Mouse (Mus musculus): Measurements from ENCODE around the gene Atp5s.

The Atp5s gene

DNA sequence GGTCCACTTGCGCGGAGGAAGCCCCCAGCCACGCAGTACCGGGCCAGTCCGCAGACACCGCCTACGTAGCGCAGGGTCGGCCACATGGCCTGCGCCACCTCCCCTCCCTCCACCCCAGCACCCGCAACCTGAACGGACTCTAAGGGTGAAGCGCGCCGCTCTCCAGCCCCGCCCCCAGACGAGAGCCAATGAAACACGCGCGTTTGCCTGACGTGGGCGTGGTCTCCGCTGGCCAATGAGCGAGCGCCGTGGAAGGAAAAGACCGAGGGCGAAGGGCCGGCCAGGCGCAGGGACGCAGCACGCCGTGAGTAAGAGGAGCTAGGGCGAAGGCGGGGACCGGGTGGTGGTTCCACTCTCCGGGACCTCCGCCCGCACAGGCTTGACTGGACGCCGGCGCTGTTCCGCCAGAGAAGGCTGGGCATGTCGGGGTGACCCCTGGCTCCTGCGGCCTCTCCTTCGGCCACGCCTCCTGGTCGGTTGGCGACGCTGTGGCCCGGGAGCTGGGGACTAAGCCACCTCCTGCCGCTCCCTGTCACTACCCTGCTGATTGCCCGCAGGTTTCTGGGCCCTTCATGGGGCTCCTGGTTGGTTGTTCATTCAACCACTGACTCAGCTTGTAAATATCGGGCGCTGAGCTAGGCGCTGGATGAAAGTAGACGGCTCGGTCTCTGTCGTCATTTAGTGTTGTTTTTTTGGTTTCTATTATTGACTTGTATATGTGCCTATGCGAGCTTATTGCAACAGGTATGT is at the start of gene Atp5s, which contains the start of gene L2hgdh:
Gene Atp5s, plus strand, starts transcription at position 240 of the 750 bp plus-strand sequence.
Gene L2hgdh, minus strand, starts transcription at position 163 of the 750 bp plus-strand sequence.
- peak; percentile 98 for DNase-seq

DNA sequence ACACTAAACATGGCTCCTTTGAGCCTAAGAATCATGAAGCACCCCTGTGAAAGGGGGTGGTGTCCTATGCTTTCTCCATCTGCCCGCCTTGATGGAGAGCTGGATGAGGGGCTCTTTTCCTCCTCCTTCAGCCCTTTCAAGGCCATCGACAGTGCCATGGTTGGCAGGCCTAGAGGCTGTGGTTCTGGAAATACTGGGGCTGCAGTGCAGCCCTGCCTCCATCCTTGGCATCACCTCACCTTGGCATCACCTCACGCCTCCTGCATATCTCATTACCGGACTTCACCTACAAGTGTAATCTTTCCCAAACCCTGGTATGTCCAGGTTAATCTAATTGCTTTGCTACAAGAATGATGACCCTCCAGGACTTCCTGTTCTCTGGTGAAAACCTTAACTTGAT is 48.6 kb upstream of the Atp5s start:
- no peak for DNase-seq

DNA sequence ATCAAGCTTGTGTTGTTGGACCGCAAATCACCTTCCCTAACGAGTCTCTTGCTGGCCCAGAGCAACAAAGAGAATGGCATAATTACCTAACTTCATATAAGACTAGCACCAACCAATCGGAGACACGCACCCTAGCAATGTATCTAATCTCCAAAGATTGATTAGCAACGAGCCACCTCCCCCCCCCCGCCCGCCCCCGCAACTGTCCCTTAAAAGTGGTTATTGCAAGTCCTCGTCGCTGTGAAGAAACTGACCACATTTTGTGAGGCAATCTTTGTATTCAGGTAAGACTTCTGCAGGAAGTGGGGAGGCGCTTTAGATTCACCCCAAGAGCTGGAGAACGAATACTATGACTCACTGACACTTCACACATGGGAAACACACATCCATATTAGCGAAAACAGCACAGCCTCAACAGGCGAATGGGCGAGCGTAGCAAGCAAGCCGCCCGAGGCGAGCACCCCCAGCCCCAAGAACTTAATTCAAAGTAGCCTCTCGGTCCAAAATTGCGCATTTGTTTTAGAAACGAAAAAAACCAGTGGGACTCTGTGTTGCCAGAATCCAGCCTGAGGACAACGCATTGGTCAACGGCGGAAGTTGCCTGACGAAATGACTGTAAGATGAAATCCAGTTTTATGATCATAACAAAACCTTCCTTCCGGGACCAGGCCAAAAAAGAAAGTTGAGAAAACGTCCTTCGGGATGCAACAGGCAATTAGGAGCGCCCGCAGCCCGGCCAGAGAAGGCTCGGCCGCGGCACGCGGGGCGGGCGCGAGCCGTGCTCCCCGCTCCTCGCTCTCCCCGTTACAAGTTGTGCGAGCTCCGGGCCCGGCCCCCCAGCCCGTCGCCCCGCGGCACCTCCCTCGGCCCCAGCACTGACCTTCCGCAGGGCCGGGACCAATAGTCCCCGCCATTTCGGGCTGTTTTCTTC is 43.9 kb upstream of the Atp5s start:
- DNase-seq = peak; percentile 59

DNA sequence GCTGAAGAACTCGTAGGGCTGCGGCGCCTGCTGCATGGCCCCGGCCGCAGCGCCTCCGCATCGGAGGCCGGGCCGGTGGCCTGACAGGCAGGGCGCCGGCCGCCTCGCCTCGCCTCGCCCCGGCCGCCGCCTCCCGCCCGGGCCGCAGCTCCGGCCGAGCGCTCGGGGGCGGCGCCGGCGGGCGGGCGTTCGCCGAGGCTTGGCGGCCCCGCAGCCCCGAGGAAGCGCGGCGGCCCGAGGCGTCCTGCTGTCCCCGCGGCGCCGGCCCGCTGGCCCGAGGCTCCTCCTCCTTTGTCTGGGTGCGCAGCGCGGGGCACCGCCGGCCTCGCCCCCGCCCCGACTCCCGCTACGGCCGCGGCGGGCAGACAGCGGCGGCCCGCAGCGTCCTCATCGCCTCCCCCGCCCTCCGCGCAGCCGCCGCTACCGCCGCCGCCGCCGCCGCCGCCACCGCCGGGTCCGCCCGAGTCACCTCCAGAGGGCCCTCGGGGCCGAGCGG is 43.1 kb upstream of the Atp5s start, which contains the start of gene Sos2:
Gene Sos2, minus strand, starts transcription at position 287 of the 496 bp plus-strand sequence.
- peak; percentile 82 for DNase-seq

DNA sequence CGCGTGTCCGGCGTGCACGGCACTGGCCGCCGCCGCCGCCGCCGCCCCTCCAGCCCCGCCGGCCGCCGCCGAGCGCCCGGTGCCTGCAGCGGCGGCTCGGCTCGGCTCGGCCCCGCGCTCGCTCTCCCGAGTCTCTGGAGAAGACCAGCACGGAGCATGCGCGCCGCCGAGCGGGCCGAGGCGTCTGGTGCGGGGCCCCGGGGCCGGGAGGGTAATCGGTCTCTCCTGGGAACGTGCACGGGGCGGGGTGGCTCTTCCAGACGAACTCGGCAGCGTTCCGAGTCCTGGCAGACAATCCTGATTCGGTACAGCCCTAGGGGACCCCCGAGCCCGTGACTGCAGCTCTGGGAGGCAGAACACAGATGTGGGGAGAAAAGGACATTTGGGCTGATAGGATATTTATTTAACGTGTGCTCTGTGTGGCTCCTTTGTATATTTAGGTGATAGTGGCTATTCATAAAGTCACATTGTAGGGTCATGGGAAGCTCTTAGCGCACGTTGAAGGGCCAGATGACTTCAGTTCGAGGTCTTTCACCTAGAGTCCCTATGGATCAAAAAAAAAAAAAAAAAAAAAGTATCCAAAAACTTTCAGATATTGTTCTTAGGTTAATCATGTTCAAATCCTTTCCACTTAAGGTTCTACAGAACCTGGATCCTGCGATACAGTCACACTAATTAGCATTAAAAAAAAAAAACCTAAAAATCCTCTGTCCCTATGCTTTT is 42.5 kb upstream of the Atp5s start:
- DNase-seq = peak; percentile 92

DNA sequence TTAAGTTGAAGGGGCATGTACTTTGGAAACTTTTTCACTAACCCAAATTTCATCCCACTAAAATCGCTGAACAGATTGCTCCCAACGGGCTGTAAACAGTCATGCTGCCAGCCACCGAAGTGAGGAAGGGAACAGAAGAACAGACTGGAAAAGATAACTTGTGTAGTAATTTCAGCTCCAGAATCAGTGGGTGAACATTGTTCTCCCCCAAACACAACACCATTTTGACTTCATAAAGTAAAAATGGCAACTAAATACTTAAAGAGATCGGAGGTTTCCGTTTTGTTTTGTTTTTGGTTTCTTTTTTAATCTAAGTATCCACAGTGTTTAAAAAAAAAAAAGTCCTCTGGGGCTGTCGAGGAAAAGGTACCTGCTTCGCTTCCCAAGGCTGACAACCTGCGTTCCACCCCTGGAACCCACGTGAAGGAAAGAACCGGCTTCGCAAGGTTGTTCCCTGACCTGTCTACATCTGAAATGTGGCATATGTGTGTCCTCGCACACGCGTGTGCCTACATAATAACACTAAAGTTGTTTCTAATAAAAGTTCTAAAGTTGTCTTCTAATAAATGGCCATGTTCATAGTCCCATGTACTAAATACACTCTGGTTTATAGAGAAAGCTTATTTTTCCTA is 41.8 kb upstream of the Atp5s start:
- peak; percentile 7 for DNase-seq

DNA sequence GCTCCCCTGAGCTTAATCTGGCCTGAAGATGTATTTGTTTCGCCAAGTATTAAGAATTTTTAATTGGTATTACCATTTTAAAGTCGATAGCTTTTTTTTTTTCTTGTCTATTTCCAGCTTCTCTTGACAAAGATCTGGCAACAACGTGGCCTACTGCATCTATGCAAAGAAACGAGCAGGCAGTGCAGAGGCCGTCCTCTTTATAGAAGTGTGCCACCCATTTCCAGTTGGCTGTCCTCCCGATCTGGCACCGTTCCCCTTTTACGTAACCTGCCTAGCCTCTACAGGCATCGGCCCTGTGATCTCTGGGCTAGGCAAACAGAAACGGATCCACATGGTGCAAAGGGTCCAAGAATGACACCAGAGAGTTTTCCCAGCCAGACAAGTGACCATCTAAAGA is 41.2 kb upstream of the Atp5s start:
- DNase-seq = peak; percentile 48

DNA sequence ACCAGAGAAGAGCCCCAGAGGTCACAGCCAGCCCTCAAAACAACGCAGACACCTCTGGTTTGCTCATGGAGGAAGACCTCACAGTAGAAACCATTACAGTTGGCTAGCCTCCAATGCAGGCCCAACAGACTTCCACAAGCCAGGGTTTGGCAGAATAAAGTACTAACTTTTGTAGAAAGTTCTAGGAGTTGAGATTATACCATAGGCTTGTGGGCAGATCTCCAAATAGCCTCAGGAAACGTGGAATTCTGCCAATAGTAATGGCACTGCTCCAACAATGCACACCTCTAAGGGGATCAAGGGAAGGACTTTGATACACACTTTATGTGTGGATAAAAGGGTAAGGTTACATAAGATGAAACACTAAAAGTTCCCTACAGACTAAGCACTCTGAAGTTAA is 36.4 kb upstream of the Atp5s start:
- peak; percentile 16 for DNase-seq

DNA sequence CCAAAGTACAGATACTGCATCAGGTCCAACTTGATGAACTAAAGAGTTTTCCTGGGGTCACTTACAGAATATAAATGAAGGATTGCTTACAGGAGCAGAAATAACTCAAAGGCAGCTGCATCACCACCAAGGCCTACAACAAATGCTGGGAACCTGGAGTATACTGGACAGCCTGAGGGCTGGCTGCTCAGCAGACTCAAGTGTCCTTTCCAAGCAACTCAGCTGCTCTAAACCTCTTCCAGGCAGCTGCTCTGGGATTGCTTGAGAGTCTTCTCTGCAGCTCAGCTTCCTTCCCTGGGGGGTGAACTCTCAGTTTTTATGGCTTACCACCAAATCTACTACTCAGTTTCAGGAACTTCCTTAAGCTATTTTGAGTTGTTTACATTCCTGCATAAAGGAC is 35.7 kb upstream of the Atp5s start:
- no peak for DNase-seq

DNA sequence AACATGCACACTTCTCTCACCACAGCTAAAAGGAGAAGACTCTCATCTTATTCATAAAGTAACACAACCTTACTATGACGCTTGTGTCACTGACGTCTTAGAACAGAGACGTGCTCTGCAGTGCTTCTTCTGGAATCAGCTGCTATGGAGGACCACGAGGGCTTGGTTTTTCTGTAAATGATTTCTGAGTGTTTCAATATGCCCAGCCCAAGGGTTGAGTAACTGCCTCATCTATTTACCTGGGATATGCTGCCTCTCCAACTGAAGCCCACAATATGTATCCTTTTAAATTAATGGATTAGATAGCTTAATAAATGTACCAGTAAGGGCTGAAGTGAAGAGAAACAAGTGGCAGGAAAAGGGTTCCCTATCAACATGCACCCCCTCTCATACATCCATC is 34.0 kb upstream of the Atp5s start:
- no peak for DNase-seq

DNA sequence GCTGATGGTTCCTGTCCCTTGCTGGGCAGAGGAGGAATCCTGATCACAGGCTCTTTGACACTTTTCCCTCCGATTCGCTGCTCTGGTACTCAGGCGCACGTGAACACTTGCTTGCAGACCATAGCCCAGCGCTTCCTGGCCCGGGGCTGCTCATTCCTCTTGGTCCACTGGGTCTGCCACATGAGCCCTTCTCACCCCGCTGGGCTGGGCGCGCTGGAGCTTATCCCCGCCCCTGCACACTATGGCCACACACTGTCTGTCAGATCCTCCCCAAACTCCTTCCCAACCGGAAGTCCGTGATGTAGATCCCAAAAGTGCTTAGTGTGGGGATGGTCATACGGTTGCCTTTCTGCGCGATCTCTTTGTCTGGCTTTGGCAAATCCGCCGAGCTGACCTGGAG is 31.3 kb upstream of the Atp5s start:
- peak; percentile 54 for DNase-seq

DNA sequence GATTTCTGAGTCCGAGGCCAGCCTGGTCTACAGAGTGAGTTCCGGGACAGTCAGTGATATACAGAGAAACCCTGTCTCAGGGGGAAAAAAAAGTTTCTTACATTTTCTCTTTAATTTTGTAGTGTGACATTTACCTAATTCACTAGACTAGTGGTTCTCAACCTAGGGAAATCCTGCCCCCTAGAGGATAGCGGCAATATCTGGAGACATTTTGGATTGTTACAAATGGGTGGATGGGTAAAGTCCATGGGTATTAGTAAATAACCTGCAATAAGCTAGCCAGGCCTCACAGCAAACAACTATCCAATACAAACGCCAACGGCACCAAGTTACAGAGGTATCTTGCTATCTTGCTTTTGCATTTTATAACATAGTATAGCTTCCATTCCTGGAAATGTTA is 28.0 kb upstream of the Atp5s start:
- peak; percentile 70 for DNase-seq

DNA sequence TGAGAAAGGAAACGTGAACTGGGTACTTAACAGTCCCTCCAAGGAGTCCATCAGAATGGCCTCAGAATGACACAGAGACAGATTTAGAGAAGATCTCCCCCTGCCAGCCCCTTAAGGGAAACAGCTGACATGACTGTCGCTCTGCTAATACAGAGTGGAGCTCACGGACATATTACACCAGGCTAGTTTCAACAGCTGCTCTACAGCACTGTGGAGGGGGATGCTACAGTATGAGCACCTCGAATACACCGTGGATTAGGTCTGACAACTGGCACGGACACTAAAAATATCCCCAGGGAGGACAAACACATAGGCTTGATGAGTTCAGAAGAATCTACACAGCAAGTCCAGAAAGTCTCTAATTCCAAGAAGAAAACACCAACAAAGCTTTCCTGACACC is 26.4 kb upstream of the Atp5s start:
- DNase-seq = no peak

DNA sequence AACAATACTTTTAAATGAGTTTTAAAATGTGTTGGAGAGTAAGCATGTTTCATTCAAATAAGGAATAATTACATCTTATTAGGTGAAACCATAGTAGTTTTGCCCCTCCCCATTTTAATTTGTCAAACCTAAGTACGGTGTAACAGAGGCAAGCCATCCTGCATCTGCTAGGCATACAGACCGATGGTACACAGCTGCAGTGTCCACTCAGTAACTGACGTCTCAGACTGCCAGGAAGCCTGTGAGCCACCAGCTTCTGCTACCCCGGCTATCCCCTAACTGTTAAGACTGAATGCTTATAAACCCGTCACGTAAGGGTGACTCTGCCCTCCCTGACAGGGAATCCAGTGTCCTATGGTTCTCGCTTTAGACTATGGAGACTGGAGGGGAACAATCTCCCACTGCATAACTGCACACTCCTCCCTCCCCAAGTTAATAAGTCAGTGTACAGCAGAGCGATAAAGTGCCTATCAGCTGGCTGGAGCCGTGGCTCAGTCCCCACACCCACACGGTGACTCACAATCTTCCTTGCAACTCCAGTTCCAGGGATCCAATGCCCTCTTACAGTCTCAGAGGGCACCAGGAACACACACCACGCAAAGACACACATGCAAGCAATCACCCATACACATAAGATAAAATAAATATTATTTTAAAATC is 19.8 kb upstream of the Atp5s start:
- DNase-seq = no peak

DNA sequence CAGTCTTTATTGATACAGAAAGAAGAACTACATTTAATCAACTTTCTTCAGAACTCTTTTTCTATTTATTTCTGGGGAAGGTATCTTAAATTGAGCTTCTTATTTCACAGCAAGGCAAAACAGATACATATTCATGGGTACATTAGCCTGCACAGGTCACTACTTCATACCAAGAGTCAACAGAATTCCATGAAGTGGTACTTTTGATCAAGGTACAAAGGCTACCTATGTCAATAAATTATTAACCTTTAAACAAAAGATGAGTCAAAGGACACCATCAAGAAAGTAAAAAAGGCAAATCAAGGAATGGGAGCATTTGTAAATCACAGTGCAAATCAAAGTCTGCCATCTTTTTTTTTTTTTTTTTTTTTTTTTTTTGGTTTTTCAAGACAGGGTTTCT is 11.1 kb upstream of the Atp5s start:
- no peak for DNase-seq

DNA sequence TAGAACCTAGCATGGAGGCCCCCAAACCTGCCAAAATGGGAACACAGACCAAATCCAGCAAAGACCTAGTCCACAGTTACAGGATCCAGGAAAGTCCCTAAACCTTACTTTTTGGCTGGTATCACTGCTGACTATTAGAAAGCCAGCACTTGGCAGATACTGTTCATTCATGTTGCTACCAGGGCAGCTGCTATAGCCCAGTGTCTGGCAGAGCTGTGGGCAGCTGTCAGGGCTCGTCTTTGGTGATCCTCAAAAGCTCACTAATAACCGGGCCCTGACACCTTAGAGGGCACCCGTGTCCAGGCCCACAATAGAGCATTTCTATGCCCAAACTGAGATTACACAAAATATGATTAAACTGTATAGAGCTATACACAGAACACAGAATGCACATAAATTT is 1.9 kb upstream of the Atp5s start:
- DNase-seq = no peak

DNA sequence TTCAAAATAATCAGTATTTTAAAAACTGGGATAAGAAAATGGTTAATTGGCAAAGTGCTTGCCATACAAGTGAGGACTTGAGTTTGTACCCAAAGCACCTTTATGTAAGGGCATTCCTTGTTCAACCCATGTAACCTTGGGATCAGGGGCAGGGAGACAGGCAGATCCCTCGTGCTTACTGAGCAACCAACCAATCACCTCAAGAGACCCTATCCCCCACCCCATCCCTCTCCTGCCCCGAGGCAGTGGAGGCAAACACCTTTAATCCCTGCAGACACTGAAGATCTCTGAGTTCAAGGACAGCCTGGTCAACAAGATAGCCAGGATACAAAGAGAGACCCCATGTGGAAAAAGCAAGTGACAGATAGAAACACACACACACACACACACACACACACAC is 1.4 kb upstream of the Atp5s start:
- DNase-seq = peak; percentile 10

DNA sequence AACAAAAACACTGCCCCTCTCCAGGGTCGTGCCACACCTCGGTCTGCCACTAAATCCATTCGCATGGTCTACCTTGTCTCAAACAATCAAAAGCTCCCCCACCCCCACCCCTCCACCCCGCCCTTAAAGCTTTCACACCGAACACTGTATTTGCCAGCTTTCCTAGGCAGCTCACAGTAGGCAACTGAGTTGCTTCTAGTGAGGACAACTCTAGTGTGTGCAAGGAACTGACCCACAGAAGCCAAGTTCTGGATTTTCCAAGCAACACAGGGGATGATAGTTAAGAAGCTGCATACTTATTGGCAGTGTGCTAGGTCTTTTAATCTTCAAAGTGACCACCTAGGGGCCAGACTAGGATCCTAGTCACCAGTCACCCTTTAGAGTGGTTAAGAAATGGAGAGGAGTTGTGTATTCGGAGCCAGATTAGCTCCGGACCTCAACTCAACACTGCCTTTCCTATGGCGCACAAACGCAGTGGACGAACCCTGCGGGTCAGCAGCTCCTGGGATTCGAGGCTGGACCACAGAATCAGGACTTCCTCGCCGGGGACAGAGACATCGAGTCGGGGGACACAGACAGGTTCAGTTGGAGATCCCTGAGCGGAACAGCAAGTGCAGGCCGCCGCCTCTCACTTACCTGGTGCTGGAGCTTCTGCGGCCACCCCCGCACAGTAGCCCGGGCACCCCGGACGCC is 586 bp upstream of the Atp5s start:
- no peak for DNase-seq

DNA sequence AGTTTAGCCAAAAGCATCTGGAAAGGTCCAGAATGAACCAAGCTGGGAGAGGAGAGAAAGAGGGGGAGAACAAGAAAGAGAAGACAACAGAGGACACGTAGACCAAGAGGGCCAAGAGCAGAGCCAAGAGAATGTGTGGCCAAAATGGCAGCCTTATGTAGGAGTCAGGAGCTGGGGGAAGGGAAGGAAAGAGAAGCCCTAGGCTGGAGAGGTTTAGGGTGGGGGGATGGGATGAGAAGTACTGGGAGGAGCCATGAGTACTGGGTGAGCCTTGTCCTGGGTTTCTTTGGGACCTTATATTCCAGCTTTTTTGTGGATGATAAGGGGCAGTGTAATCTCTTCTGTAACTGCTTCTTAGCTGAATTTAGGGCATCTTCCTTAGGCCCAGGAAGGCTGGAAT is 4.5 kb downstream of the Atp5s start:
- no peak for DNase-seq

DNA sequence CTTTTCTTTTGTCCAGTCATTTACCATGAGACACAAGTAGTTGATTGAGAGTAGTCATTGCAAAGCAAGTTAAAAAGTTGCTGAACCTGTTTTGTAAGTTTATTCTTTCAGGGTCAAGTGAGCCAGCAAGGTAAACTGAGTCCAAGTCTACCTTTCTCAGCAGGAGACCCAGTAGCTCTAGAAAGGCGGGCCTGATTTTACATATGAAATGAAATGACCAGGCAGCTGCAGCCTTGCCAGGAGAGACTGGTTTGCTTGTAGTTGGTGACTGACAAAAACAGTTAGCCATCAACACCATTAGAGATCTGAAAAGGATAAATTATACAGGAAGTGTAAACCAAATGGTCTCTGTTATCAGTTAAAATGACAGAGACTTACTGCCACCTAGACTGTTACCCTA is 5.6 kb downstream of the Atp5s start:
- no peak for DNase-seq

DNA sequence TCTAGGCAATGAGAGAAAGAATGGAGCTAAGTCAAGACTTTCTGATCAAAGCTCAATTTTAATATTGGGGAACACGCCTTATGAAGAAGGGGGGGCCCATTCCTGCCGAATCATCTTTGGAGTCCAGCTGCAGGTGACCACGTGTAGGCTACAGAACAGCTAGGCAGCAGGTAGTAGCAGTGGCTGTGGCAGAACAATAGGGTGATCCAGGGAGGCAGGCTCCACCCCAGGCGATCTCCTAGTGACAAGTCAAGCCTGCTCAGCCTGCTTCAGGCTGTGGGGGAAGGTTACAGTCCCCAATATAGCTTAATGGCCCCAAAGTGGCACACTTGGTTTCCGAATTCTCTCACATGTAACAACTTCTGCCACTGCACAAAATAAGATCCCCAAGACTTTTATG is 7.5 kb downstream of the Atp5s start:
- DNase-seq = no peak
